In the genomic region with DNA sequence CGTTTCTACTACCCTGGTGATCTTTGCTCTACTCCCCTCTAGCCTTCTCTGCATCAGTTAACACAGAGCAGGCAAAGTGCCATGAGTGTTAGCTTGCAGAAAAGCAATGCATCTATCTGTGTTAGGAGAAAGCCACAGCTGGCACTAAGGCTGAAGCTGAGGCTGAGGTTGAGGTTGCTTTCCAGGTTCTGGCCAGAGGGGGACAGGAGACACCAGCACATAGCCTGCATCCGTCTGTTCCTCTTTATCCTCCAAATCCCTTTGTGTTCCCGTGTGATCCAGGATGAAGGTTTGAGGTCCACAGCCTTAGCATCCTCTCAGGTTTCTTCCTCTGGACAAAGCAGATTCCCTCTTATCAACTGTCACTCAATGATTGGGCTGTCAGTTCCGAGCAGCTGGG, we compare ENCODE assay signal across 23 mouse cellular contexts.
A peak's percentile ranks its signal among the peaks of the same experiment; 100 is the strongest.
DNase-seq lines count a peak whose midpoint lies in the region; ATAC-seq and TF ChIP-seq lines count a peak whose summit lies in the region.
"Had no signal": no experiment of that assay in that cellular context is flagged by ENCODE, and none has a peak within 500 bp of the region (broad histone marks: within the 10 kb centered on the region; RNA-seq: fewer than 3 reads in every experiment).

No protein-coding gene starts in this region.

- no peak overlapping the region for H3K9ac ChIP-seq in forebrain, postnatal 0 days
- H3K9ac ChIP-seq in forebrain, embryonic 13.5 days, result no peak overlapping the region
- no peak overlapping the region for H3K9ac ChIP-seq in hindbrain, postnatal 0 days (replicated peaks; ENCODE audit: low read length)
- no peak overlapping the region for H3K9ac ChIP-seq in hindbrain, embryonic 11.5 days (ENCODE audit: low read depth, low read length)
- H3K9ac ChIP-seq in midbrain, embryonic 14.5 days (replicated peaks; ENCODE audit: low read length), result no peak overlapping the region
- no peak overlapping the region for H3K9ac ChIP-seq in midbrain, embryonic 11.5 days (ENCODE audit: low read length)
- H3K9ac ChIP-seq: embryonic facial prominence, embryonic 13.5 days; hindbrain, embryonic 14.5 days; intestine, embryonic 15.5 days had no signal

- DNase-seq in forebrain, postnatal 0 days, result peak; percentile 29
- peak; percentile 34 for DNase-seq in hindbrain, postnatal 0 days (ENCODE audit: low spot score)
- DNase-seq in hindbrain, embryonic 11.5 days (ENCODE audit: low spot score), result no peak
- DNase-seq in midbrain, embryonic 14.5 days, result peak; percentile 34
- no peak for DNase-seq in midbrain, embryonic 11.5 days (ENCODE audit: low spot score, missing footprints)
- DNase-seq in spleen, adult 18-20 months, result no peak
- DNase-seq: adrenal gland, postnatal 10 days; adrenal gland, postnatal 36 days; B cell, adult 2 months; cerebellum, adult 18-20 months; cerebellum, adult 9-10 months; cerebellum, postnatal 14 days; gastrocnemius, postnatal 25 days; heart, adult 2 months had no signal

- no peak overlapping the region for H3K4me3 ChIP-seq in forebrain, postnatal 0 days (ENCODE audit: low read depth, low read length)
- H3K4me3 ChIP-seq in forebrain, embryonic 13.5 days, result no peak overlapping the region
- no peak overlapping the region for H3K4me3 ChIP-seq in hindbrain, postnatal 0 days (ENCODE audit: low read length)
- no peak overlapping the region for H3K4me3 ChIP-seq in hindbrain, embryonic 11.5 days (ENCODE audit: low read depth, low read length)
- no peak overlapping the region for H3K4me3 ChIP-seq in midbrain, embryonic 14.5 days (replicated peaks; ENCODE audit: low read depth, low read length)
- H3K4me3 ChIP-seq in midbrain, embryonic 11.5 days (ENCODE audit: low read depth, low read length), result no peak overlapping the region
- H3K4me3 ChIP-seq: embryonic facial prominence, embryonic 13.5 days; forebrain, embryonic 10.5 days; heart, adult 2 months; intestine, embryonic 15.5 days had no signal

- H3K27me3 ChIP-seq in forebrain, postnatal 0 days (ENCODE audit: insufficient read depth, low read length), result no peaks in the 10 kb centered on the region
- H3K27me3 ChIP-seq in forebrain, embryonic 13.5 days, result no peaks in the 10 kb centered on the region
- H3K27me3 ChIP-seq in hindbrain, postnatal 0 days (ENCODE audit: insufficient read depth, low read length), result no peaks in the 10 kb centered on the region
- H3K27me3 ChIP-seq in hindbrain, embryonic 11.5 days (ENCODE audit: control insufficient read depth, insufficient read depth, low read length), result no peaks in the 10 kb centered on the region
- no peaks in the 10 kb centered on the region for H3K27me3 ChIP-seq in midbrain, embryonic 14.5 days (ENCODE audit: control insufficient read depth, insufficient read depth, low read length)
- H3K27me3 ChIP-seq in midbrain, embryonic 11.5 days (ENCODE audit: control insufficient read depth, insufficient read depth, low read length), result no peaks in the 10 kb centered on the region
- H3K27me3 ChIP-seq: embryonic facial prominence, embryonic 13.5 days; intestine, embryonic 15.5 days had no signal

- H3K4me2 ChIP-seq in forebrain, postnatal 0 days (ENCODE audit: low read depth), result no peak overlapping the region
- no peak overlapping the region for H3K4me2 ChIP-seq in forebrain, embryonic 13.5 days
- no peak overlapping the region for H3K4me2 ChIP-seq in hindbrain, postnatal 0 days (ENCODE audit: low read depth, low read length)
- H3K4me2 ChIP-seq in hindbrain, embryonic 11.5 days (replicated peaks; ENCODE audit: low read depth, low read length), result no peak overlapping the region
- H3K4me2 ChIP-seq in midbrain, embryonic 14.5 days (ENCODE audit: low read length), result no peak overlapping the region
- no peak overlapping the region for H3K4me2 ChIP-seq in midbrain, embryonic 11.5 days
- H3K4me2 ChIP-seq: embryonic facial prominence, embryonic 13.5 days; heart, embryonic 11.5 days; hindbrain, embryonic 14.5 days; intestine, embryonic 15.5 days had no signal

- no peaks in the 10 kb centered on the region for H3K36me3 ChIP-seq in forebrain, postnatal 0 days (ENCODE audit: insufficient read depth)
- no peaks in the 10 kb centered on the region for H3K36me3 ChIP-seq in forebrain, embryonic 13.5 days (ENCODE audit: poor library complexity, severe bottlenecking)
- no peaks in the 10 kb centered on the region for H3K36me3 ChIP-seq in hindbrain, postnatal 0 days (ENCODE audit: insufficient read depth, low read length)
- H3K36me3 ChIP-seq in hindbrain, embryonic 11.5 days (ENCODE audit: control insufficient read depth, insufficient read depth, low read length), result no peaks in the 10 kb centered on the region
- no peaks in the 10 kb centered on the region for H3K36me3 ChIP-seq in midbrain, embryonic 14.5 days (ENCODE audit: control insufficient read depth, insufficient read depth, low read length)
- H3K36me3 ChIP-seq in midbrain, embryonic 11.5 days (ENCODE audit: control insufficient read depth, insufficient read depth, low read length), result no peaks in the 10 kb centered on the region
- H3K36me3 ChIP-seq: embryonic facial prominence, embryonic 13.5 days; forebrain, embryonic 10.5 days; G1E; intestine, embryonic 15.5 days had no signal

- WGBS in forebrain, postnatal 0 days, result 49% methylated on average over 4 of the region's 4 CpGs
- WGBS in forebrain, embryonic 13.5 days, result 56% methylated on average over 4 of the region's 4 CpGs
- 51% methylated on average over 4 of the region's 4 CpGs for WGBS in hindbrain, postnatal 0 days
- 66% methylated on average over 4 of the region's 4 CpGs for WGBS in hindbrain, embryonic 11.5 days
- WGBS in midbrain, embryonic 14.5 days, result 43% methylated on average over 4 of the region's 4 CpGs
- 53% methylated on average over 4 of the region's 4 CpGs for WGBS in midbrain, embryonic 11.5 days

- no peak overlapping the region for H3K27ac ChIP-seq in forebrain, postnatal 0 days (ENCODE audit: low read depth, low read length)
- H3K27ac ChIP-seq in forebrain, embryonic 13.5 days, result no peak overlapping the region
- no peak overlapping the region for H3K27ac ChIP-seq in hindbrain, postnatal 0 days
- no peak overlapping the region for H3K27ac ChIP-seq in hindbrain, embryonic 11.5 days (ENCODE audit: low read depth, low read length)
- no peak overlapping the region for H3K27ac ChIP-seq in midbrain, embryonic 14.5 days (replicated peaks; ENCODE audit: low read depth, low read length)
- H3K27ac ChIP-seq in midbrain, embryonic 11.5 days (ENCODE audit: low read depth, low read length), result no peak overlapping the region
- H3K27ac ChIP-seq: embryonic facial prominence, embryonic 13.5 days; forebrain, embryonic 10.5 days; heart, adult 2 months; hindbrain, embryonic 14.5 days; intestine, embryonic 15.5 days had no signal

- no peak for ATAC-seq in forebrain, postnatal 0 days
- no peak for ATAC-seq in forebrain, embryonic 13.5 days
- no peak for ATAC-seq in hindbrain, postnatal 0 days
- no peak for ATAC-seq in hindbrain, embryonic 11.5 days (ENCODE audit: low FRiP score)
- ATAC-seq in midbrain, embryonic 14.5 days (ENCODE audit: low FRiP score, low TSS enrichment), result no peak
- no peak for ATAC-seq in midbrain, embryonic 11.5 days (ENCODE audit: low FRiP score)
- ATAC-seq: forebrain, embryonic 14.5 days; intestine, embryonic 15.5 days; Patski had no signal

- no peaks in the 10 kb centered on the region; the same call in 1 of the 2 replicates for H3K4me1 ChIP-seq in forebrain, postnatal 0 days (ENCODE audit: insufficient read depth)
- H3K4me1 ChIP-seq in forebrain, embryonic 13.5 days, result no peaks in the 10 kb centered on the region
- H3K4me1 ChIP-seq in hindbrain, postnatal 0 days (ENCODE audit: insufficient read depth, low read length), result no peaks in the 10 kb centered on the region
- no peaks in the 10 kb centered on the region for H3K4me1 ChIP-seq in hindbrain, embryonic 11.5 days (replicated peaks; ENCODE audit: control insufficient read depth, insufficient read depth, low read length)
- H3K4me1 ChIP-seq in midbrain, embryonic 14.5 days (ENCODE audit: control insufficient read depth, insufficient read depth, low read length), result no peaks in the 10 kb centered on the region
- H3K4me1 ChIP-seq in midbrain, embryonic 11.5 days (ENCODE audit: control insufficient read depth, insufficient read depth, low read length), result no peaks in the 10 kb centered on the region
- H3K4me1 ChIP-seq: embryonic facial prominence, embryonic 13.5 days; forebrain, embryonic 10.5 days; intestine, embryonic 15.5 days had no signal

- peak; percentile 40 for TF ChIP-seq CTCF in forebrain, postnatal 0 days (IDR thresholded peaks at IDR 0.05; ENCODE audit: low read depth)
- peak; percentile 59 for TF ChIP-seq CTCF in hindbrain, postnatal 0 days (IDR thresholded peaks at IDR 0.05; ENCODE audit: low read depth)

- no peaks in the 10 kb centered on the region for H3K9me3 ChIP-seq in forebrain, postnatal 0 days (ENCODE audit: low read length)
- no peaks in the 10 kb centered on the region for H3K9me3 ChIP-seq in forebrain, embryonic 13.5 days (replicated peaks)
- no peaks in the 10 kb centered on the region for H3K9me3 ChIP-seq in hindbrain, postnatal 0 days (ENCODE audit: low read length)
- H3K9me3 ChIP-seq in hindbrain, embryonic 11.5 days (ENCODE audit: control insufficient read depth, low read length), result no peaks in the 10 kb centered on the region
- no peaks in the 10 kb centered on the region for H3K9me3 ChIP-seq in midbrain, embryonic 14.5 days (ENCODE audit: control insufficient read depth, low read length)
- no peaks in the 10 kb centered on the region for H3K9me3 ChIP-seq in midbrain, embryonic 11.5 days (ENCODE audit: control insufficient read depth, low read length)
- H3K9me3 ChIP-seq: embryonic facial prominence, embryonic 13.5 days; forebrain, embryonic 10.5 days; intestine, embryonic 15.5 days had no signal

Comparison
In these comparisons a context has a peak if more than half of its experiments do, and no peak if none do; other contexts are left out.
1. DNase-seq: peak in forebrain, postnatal 0 days (single experiment), hindbrain, postnatal 0 days (single experiment) and midbrain, embryonic 14.5 days (single experiment); none in hindbrain, embryonic 11.5 days (single experiment), midbrain, embryonic 11.5 days (single experiment) and spleen, adult 18-20 months (0 of 2).